Mouse (Mus musculus): ENCODE measurements around the gene Rmnd1.

Gene Rmnd1

DNA sequence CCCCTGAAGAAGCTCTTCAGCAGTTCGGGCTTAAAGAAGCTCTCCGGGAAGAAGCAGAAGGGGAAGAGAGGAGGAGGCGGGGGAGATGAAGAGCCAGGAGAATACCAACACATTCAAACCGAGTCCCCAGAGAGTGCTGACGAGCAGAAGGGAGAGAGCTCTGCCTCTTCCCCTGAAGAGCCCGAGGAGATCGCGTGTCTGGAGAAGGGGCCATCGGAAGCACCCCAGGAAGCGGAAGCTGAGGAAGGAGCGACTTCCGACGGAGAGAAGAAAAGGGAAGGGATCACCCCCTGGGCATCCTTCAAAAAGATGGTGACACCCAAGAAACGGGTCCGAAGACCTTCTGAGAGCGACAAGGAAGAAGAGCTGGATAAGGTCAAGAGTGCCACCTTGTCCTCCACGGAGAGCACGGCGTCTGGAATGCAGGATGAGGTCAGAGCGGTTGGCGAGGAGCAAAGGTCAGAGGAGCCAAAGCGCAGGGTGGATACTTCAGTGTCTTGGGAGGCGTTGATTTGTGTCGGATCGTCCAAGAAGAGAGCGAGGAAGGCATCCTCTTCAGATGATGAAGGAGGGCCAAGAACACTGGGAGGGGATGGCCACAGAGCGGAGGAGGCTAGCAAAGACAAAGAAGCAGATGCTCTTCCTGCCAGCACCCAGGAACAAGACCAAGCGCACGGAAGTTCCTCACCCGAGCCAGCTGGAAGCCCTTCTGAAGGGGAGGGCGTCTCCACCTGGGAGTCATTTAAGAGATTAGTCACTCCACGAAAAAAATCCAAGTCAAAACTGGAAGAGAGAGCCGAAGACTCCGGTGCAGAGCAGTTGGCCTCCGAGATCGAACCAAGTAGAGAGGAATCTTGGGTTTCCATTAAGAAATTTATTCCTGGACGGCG, 77.6 kb downstream of the Rmnd1 start:
- DNase-seq (ENCODE audit: low spot score in 2 of 2): no peak

All from spleen, postnatal 4 days (tissue).